Mouse (Mus musculus) spleen, postnatal 4 days (tissue): Measurements from ENCODE around the gene Adsl.
"Not testable (repeated sequence)": the region's sequence is repeated elsewhere in the genome, so short reads cannot be mapped to it uniquely, and the experiment has no call there.

Experiments used
- DNase-seq, 2 experiments: peaks; one replicate each; pipeline ENCODE4 v3.0.0; 2022; ENCODE audit warnings: low spot score in 2 of 2

The Adsl gene

DNA sequence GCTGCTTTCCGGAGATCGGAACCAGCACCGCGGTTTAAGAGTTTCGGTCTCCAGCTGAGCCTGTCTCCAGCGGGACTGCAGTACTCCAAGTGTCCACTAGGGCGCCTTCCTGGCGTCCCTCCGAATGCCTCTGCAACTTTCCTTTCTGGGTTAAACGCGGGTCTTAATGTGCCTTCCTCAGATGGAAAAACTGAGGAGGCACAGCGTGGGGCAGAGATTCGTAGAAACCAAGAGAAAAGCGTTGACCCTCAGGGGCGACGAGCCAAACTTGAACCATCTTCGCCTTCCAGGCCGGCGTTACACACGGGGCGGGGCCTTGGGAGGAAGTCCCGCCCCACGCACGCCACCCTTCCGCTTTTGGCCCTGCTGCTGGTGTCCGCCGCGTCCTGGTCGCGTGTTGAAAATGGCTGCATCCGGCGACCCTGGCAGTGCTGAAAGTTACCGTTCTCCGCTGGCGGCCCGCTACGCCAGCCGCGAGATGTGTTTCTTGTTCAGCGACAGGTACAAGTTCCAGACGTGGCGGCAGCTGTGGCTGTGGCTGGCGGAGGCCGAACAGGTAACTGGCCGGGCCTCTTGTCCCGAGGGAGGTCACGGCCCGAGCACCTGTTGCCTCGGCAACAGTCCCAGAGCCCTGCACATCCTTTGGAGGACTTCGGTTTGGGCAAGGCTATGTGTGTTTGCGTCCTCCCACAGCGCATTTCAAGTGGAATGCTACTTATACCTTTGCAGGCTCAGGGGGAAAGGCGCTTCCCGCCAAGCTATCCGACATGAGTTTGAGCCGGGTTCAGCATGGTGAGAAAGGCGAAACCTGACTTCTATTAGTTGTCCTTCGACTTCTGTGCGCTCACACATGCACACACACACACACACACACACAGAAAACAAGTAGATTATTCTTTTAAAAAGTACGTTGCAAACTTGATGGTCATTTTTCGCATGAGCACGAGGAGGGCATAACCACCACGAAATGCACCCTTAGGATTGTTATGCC is at the start of gene Adsl:
TSS of gene Adsl (plus strand) at position 346 of the 991 bp plus-strand sequence.
- peak; percentile 87 to 97 for DNase-seq

DNA sequence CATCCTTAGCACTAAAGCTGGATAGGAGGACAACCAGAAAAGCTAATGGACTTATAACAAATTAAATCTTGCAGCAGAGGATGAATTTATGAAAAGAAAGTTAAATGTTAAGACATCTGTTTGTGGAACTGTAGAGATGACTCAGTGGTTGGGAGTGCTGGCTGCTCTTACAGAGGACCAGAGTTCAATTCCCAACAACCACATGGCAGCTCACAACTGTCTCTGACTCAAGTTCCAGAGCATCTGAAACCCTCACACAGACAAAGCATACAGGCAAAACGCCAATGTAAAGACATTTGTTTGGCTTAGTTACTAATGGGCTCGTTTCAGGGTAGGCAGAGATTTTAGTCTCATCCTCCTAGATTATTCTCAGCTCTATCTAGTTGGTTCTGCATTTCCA is 48.5 kb upstream of the Adsl start:
- no peak for DNase-seq

DNA sequence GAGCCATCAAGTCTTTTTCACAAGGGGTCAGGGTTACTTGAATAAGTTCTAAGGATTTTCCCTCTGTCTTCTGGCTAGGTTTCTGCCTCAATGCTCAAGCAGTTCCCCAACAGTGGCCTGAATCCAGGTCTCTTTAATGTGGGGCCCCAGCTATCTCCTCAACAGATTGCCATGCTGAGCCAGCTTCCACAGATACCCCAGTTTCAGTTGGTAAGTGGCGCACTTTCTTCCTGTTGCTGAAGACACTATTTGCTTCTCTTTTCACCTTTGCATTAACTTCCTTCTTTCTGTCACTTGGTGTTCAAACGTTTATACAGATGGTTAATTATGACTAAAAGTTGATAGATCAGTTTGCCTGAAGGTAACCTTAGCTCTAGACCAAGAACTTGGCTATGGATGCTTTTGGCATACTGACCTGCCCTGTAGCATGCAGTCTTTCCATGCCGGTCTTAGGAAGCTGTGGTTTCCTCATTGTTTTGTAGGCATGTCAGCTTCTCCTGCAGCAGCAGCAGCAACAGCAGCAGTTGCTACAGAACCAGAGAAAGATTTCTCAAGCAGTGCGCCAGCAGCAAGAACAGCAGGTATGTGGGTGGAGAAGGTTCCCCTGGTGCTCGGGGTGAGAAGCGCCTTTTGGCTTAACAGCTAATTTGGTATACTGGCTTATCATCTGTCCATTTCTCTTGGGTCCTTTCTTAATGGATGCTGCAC is 46.3 kb upstream of the Adsl start:
- no peak for DNase-seq

DNA sequence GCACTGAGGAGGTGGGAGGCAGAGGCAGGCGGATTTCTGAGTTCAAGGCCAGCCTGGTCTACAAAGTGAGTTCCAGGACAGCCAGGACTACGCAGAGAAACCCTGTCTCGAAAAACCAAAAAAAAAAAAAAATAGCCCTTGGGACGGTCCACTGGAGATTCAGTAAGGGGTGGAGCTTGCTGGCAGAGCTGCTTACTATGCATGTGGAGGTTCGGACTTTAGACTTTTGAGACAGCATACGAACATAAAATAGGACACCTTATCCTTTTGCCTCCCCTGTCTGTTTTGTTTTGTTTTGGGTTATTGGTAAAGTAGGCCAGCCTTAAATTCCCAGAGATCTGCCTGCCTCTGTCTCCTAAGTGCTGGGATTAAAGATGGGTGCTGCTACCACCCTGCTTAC is 43.5 kb upstream of the Adsl start:
- DNase-seq: not testable (repeated sequence)

DNA sequence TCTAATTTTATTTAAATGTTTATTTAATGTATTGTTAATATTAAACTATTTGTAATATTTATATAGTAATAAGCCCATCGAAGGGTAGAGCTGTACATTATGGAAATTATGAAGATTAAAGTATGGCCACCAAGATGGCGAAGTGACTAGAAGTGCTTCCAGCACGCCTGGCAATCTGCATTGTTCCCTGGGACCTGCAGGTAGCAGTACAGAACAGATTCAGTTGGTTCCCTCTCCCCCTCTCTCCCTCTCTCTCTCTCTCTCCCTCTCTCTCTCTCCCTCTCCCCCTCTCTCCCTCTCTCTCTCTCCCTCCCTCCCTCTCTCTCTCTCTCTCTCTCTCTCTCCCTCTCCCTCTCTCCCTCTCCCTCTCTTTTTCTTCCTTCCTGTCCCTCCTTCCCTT is 38.1 kb upstream of the Adsl start:
- DNase-seq: no peak

DNA sequence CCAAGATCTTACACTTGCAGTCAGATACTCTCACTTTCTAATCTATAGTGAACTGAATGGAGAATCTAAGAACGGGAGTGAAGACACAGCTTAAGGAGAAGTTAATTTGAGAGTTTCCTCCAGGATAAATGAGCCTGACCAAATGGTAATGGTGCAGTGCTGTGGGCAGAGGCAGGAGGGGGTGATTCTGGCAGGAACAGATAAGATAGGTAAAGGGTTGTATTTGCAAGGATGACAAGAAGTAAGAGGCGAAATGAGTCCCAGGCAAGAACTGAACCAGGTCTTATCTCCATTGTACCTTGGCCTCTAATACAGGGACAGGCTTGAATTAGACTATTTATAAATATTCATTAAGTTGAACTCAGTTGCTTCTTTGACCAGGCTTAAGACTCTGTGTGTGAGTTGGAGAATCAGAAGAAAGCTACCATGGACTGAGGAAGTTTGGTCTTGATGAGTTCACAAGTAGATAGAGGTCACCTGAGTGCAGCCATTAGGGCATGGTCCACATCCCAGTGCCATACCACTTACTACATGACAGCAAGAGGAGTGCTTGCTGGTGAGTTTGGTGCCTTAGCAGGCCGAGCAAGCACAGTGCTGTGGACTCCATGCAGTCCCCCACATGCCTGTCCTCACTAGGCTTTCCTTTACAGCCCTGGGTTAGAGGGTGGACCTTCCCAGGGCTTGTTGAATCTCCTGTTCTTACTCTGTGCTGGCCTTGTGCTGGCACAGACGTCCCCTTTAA is 37.3 kb upstream of the Adsl start:
- DNase-seq: no peak

DNA sequence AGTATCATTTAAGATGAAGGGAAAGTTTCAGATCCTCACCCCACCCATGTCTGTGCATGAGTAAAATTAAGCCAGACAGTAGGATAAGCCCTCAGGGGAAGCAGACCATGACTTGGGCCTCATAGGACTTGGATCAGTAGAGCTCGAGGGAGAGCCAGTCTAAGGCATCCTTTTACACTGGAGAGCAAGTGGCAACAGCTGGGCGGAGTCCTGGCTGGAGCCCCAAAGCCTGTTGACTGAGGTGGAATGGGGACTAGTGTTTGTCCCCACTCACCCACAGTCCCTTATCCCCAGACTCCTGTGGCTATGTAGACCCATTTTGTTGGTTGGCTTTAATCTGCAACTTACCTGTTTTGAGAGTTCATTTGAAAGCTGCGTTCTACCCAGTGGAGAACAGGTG is 36.1 kb upstream of the Adsl start:
- no peak for DNase-seq

DNA sequence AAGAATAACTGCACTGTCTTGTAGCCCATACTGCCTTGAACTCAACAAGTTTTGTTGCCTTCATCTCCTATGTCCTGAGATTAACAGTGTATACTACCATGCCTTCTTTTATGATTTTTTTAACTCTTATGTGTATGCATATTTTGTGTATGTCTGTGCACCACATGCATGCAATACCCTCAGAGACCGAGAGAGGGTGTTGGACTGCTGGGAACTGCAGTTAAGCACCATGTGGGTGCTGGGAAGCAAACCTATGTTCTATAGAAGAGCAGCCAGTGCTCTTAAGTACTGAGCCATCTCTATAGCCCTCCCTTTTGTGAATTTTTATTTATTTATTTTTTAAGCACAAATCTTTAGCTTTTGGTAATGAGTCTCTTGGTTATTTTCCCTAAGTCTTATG is 34.5 kb upstream of the Adsl start:
- no peak for DNase-seq

DNA sequence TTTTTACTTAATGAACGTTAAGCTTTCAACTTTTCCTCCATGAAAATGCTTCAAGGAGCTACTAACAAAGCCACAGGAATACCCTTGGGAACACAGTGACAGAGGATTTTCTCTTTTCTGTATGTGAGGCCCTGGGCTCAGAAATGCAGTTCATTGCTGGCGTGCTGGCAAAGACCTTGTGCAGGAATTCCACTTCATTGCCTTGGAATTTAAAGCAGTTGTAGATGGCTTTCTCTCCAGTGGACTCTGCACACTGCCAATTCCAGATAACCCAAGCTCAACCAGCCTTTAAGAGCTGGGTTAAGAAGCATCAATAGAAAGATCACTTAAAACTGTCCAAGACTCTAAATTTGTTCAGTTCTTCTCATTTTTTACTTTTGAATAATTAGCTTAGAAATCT is 32.4 kb upstream of the Adsl start:
- no peak for DNase-seq

DNA sequence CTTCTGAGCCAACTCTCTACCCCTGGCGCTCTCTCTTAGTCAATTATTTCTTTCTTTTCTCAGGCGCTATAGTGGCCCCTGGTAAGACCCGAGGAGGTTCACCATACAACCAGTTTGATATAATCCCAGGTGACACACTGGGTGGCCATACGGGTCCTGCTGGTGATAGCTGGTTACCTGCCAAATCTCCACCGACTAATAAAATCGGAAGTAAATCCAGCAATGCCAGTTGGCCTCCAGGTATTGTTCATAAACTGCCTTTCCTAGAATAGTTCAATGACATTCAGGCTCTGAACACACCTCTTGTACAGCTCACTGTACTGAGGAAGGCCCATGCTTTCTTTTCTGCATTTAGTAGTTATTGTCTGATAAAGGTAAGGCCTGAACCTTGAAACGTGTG is 31.7 kb upstream of the Adsl start:
- no peak for DNase-seq

DNA sequence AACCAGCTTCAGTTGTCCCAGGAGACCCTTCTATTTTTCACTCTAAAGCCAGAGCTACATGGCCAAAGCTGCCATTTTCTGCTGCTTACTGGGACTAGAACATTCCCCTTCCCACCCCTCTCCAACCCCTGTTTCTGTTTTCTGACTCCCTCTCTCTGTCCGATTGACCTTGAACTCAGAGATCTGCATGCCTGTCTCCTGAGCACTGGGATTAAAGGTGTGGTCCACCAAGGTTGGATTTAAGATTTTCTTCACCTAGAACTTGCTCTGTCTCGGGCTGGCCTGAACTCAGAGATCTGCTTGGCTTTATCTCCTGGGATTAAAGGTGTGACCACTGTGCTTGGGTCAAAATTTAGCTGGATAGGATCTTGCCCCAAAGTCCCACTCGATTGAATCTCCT is 27.9 kb upstream of the Adsl start:
- DNase-seq: no peak

DNA sequence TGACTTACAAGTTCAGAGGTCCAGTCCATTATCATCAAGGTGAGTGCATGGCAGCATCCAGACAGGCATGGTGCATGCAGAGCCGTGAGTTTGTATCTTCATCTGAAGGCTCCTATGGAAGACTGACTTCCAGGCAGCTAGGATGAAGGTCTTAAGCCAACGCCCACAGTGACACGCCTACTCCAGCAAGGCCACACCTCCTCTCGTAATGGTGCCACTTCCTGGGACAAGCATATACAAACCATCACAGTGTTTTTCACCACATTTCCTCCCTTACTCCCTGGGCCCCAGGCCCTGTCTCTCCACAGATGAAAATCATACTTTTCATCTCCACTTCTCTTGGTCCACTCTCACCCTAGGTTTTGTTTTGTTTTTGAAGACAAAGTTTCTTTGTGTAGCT is 26.5 kb upstream of the Adsl start:
- no peak for DNase-seq

DNA sequence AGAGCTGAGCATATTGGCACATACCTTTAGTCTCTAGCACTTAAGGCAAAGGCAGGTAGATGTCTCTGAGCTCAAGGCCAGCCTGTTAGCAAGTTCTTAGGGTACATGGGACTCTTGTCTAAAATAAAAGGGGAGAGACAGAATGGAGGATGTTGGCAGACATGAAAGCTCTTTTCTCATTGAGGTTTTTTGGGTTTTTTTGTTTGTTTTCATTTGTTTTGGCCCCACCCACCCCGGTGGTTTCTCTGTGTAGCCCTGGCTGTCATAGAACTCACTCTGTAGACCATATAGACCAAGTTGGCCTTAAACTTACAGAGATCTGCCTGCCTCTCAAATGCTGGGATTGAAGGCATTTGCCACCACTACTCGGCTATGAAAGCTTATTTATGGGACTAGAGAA is 24.1 kb upstream of the Adsl start:
- no peak for DNase-seq

DNA sequence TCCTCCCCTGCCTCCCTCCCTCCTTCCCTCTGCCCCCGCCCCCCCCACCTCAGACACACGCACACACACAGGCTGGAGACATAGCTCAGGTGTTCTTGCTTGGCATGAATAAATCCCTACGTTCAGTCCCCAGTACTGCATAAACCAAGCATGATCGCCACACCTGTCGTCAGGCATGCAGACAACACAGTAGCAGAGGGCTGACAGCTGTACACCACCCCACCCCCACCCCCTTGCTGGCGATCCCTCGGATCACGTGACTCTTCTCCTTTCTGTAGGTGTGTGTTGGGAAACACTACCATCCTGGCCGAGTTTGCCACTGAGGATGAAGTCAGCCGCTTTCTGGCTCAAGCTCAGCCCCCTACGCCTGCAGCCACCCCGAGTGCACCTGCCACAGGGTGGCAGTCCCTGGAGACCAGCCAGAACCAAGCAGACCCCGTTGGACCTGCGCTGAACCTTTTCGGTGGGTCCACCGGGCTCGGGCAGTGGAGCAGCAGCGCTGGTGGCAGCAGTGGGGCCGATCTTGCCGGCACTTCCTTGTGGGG is 19.4 kb upstream of the Adsl start:
- DNase-seq: no peak

DNA sequence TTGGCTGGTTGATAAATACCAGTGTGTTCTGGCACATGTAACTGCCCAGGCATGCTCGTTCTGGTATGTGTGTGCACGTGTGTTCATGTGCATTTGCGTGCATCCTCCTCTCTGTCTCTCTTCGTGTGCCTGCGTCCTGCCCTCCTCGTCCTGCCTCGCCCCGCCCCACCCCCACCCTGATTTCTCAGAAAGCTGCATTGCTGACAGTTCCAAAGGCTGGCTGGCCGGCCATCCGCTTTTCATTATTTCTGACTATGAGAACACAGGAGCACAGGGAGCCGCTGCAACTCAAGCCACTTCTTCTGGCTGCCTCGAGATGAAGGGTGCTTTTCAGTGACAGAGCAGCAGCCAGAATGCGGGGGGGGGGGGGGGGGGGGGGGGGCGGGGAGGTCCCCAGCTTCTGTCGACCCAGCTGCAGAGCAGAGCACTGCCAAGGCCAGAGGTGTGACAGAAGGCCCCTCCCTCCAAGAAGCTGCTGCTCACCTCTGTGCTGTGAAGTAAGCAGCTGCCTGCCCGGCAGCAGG is 18.2 kb upstream of the Adsl start:
- DNase-seq: no peak

DNA sequence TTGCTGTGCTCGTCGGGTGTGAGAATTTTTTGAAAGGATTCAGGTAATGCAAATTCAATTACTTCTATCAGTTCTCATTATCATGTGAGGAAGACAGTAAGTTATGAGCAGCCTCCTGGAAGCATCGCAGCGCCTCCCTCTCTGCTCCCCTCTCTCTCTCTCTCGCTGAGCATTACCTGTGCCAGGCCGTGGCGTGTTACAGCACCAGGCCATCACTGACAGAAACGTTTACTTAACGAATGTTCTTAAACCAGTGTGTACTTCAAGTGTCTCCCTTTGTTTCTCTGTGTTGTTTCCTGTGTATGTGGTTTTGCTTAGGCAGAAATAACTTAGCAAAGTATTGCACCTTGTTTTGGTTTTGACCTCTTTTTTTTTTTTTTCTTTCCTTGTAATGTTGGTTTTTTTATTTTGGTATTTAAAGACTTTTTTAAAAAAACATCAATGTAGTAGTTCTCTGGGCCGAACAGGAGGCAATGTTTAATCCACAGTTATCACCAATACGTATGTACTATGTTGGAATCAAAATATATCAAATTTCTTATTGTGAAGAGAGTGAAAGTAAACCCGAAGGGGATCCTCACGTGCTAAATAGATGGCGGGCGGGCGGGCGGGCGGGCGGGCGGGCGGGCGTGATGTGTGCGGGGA is 17.5 kb upstream of the Adsl start:
- DNase-seq: not testable (repeated sequence)

DNA sequence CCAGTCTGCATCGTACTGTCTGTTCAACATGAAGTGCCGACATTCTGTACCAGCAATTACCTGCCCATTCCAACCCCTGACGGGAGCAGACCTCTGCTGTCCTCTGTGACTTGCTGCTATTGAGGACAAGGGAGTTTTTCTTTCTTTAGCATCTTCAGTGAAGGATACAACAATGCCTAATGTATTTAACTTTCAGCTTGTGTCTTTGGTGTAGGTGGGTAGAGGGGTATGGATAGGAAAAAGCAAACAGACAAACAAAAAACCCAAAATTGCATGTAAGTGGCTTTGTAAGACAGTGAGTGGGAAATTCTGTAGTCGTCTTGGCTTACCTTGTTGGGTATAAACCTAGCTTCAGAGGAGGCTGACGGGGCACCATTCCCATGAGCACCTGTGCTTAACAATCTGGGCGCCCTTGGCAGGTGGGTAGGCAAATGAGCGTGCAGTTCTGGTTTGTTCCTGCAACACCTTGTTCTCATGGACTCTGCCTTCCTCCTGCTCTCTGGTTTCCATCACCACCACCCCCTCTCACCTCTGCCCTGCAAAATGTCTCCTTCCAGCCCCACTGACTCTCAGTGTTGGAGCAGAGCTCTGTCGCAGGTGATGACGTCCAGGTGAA is 16.8 kb upstream of the Adsl start:
- DNase-seq: no peak

DNA sequence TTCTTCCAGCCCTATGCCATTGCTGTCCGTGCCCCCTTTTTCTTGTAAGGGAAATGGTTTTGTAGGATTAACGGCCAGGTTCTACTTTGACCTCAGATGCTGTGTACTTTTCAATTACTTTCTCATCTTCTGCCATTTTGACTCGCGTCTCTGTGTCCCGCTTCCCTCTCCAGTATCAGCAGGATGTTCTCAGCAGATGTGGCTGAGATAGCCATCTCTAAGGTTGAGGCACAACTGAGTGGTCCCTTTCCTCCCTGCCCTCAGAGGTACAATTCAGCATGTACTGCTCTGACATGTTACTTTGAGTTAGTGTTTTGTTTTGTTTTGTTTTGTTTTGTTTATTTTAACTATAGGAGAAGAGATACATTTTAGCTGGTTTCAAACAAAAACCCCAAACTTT is 13.4 kb upstream of the Adsl start:
- no peak for DNase-seq

DNA sequence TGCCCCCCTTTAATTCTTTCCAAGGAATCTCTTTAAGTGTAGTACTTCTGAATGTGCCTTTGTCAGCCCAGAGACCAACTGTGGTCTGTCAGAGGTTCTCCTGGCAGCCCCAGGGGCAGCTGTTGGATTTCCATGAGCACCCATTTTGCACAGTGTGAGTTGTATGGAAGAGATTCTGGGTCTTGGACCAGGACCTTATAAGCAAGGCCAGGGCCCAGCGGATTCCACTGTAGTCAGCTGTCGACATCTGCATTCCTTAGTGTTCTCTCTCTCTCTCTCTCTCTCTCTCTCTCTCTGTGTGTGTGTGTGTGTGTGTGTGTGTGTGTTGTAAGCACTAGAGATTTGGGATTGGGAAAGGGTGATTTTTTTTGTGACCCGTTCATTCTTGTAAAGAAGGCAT is 11.6 kb upstream of the Adsl start:
- no peak for DNase-seq

DNA sequence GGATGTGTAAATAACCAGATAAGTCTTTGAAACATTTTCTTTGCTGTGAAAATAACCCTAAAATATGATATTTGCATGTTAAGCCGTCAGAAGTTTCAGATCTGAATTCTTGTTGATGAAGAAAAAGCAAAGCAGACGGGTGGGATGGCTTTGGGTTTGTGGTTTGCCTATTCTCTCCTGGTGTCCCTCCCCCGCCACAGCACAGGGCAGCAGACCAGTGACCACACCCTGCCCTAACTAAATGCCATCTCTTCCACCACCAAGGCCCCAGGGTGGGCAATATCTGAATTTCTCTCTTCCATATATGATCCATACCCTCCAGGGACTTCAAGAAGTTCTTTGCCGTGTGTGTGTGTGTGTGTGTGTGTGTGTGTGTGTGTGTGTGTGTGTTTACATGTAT is 9.7 kb upstream of the Adsl start:
- no peak for DNase-seq

DNA sequence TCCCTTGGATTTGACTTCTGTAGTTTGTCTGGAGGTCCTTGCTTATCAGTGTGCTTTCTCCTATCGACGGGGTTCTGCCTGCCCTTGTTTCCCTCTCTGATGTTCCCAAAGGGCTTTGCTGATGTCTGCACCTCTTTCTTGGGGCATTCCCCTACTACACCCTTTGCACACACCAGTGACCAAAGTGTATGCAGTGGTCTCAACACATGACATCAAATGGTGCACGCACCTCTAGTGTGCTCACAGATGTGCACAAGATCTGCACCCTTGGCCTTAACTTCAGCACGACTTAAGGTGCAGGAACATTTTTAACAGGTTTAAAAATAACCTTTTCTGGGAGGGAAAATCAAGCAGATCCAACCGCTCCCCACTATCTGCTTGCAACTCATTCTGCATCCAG is 8.9 kb upstream of the Adsl start:
- DNase-seq: no peak
